Mouse (Mus musculus): ENCODE measurements around the gene Slc25a24. TPM values are rescaled to one million over a fixed set of nuclear protein-coding genes. Genes with fewer than 3 reads are reported as not detected.
A peak's percentile ranks its signal among the peaks of the same experiment; 100 is the strongest.

Gene Slc25a24
- 1 to 10 TPM; 3.7 to 4.0 TPM for total RNA-seq (2021)
- long read RNA-seq, experiment 1, partial matches to known transcripts: 0 of 1 reads
- long read RNA-seq, experiment 1, other reads (novel, unspliced or antisense): 1 of 1 reads
- long read RNA-seq, experiment 2: 0 reads

DNA sequence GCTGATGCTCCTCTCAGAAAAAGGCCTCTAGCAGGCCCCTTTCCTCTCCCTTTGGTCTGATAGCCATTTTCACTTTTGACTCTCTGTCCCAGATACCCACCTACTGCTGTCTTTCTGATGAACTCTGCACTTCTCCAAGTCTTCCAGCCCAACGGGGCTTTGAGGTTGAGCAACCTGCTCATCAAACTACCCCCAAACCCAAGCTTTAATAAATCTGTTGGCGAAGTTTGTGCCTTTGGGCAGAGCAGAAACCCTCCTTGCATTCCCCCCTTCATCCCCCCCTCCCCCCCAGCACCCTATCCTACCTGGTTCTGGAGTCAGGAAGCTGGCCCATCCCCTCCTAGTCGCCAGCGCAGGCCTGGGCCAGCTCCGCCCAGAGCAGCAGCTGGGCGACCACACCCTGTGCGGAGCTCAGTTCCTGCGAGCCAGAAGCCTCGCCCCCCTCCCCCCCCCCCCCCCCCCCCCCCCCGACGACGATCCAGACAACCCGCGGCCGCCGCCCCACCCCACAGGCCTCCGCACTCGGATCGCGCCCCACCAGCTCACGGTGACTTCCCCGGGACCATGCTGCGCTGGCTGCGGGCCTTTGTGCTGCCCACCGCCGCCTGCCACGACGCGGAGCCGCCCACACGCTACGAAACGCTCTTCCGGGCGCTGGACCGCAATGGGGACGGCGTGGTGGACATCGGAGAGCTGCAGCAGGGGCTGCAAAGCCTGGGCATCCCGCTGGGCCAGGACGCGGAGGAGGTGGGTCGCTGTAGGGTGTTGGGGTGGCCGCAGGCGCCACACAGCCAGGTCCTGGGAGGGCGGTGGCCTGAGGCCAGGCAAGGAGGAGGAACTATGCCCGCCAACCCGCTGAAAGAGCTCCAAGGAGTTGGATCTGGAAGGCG lies at the start of gene Slc25a24:
Slc25a24 (plus strand) TSS at position 509 of the 890 bp plus-strand sequence.
- peak; percentile 54 for DNase-seq

- no peak for DNase-seq
These were observed 42.8 kb upstream of the Slc25a24 start, which contains the start of gene Slc25a54 for GRCm38 (mm10) chr3:109080169-109080568. Gene Slc25a54, plus strand, starts transcription at chr3:109080469.

GRCm38 (mm10) chr3:109084418-109084817 lies 38.5 kb upstream of the Slc25a24 start:
- DNase-seq: no peak

DNA sequence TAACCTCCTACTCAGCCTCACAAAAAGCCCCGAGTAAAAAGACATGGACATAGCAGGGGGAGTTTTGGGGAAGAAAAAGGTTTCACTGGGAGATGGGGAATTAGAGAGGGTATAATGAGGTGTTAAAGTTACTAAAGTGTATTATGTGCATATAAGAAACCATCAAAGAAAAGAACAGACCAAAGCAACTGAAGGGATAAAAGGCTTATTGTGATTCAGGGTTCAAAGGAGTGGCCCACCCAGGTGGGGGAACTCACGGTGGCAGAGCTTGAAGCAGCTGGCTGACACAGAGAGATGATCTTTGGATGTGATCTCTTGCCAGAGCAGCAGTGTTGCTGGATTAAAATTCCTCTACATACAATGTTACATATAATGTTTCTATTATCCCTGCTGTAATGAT lies 34.5 kb upstream of the Slc25a24 start:
- DNase-seq: no peak

GRCm38 (mm10) chr3:109104702-109105101 lies 18.2 kb upstream of the Slc25a24 start:
- no peak for DNase-seq

GRCm38 (mm10) chr3:109117136-109117535 lies 5.8 kb upstream of the Slc25a24 start:
- DNase-seq: no peak

DNA sequence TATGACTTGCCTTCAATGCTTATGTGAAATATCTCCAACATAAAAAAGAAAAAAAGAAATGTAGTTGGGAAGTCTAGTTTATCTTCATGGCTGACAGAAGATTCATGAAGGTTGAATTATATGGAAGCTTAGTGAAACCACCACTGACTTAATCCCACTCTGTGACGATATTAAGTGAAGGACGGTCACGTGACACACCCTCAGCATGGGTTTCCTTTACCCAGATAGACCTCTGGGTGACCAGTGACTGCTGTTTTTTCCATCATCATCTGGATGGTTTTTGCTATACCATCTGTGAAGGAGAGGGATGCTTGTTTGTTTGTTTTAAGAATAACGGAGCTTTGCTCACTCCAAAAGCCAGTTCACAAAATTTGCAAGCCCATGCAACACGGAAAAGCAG lies 3.4 kb upstream of the Slc25a24 start:
- no peak for DNase-seq

GRCm38 (mm10) chr3:109119973-109120372 lies 3.0 kb upstream of the Slc25a24 start:
- no peak for DNase-seq

GRCm38 (mm10) chr3:109123531-109123981 lies 607 bp downstream of the Slc25a24 start:
- DNase-seq: peak; percentile 40

DNA sequence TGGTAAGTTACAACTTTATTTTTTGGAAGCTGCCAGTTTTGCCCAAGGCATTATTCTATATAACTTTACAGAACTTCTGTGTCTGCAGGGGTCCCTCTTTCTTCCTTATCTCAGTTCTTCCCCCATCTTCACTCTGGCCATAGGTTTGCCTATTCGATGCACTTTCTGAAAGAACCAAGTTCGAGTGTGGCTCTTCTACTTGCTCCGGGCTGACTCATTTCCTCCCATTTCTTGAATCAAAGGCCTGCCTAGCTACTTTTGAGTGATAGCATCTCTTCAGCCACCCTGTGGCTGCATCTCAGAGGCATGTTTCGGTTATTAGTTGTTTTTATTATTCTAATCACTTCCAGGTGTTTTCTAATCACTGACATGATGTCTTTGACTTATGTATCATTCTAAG lies 1.1 kb downstream of the Slc25a24 start:
- DNase-seq: no peak

DNA sequence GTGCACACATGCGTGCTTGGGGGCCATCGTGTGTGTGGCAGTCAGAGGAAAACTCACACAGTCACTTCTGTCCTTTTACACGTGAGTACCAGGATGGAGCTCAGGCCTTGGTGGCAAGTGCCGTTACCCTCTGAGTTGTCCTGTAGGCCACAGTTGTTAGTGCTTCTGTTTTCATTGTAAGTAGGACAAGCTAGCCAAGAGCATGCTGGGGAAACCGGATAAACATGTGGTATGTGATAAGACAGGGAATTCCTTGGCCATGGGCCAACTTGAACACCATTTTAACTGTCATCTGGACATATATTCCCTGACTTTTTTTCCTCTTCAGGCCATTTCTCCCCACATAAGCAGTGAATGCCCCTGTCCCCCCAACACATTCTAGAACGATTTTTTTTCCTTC lies 2.6 kb downstream of the Slc25a24 start:
- DNase-seq: no peak

- DNase-seq: no peak
These were observed 6.8 kb downstream of the Slc25a24 start for GRCm38 (mm10) chr3:109129768-109130167.

DNA sequence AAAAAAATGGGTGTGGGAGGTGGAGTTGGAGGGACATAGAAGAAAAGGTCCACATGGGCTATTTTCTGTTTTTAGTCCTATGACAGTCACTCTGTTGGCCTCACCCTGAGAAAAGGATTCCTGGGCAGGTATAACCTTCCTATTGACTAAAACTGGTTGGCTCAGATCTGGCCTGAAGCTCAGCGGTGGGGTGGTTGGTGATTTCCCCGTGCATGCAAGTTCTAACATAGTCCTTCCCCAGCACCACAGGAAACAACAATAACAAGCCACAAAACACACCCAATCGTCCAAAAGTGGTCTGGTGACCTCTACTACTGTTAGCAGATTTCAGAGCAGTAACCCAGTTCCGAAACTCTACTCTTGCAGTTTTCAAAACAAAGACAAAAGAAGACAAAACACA lies 10.0 kb downstream of the Slc25a24 start:
- DNase-seq: no peak

GRCm38 (mm10) chr3:109134036-109134435 lies 11.1 kb downstream of the Slc25a24 start:
- no peak for DNase-seq

DNA sequence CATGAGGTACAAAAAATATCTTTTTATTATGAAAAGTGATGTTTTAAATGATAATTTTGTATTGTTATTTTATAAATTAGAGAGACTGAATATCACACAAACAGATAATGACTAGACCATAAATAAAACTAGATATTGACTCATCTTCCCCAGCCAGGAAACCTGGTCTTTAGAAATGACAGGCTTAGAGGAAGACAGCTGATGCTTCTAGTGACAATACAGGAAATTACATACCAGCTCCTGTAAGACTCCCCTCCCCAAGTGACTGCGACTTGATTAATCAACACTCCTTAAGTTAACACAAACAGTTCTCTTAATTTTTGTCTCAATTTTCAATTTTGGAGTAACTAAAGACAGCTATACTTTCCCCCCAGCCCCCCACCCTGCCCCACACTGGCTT lies 12.4 kb downstream of the Slc25a24 start:
- no peak for DNase-seq

GRCm38 (mm10) chr3:109152561-109152960 lies 29.6 kb downstream of the Slc25a24 start:
- no peak for DNase-seq

DNA sequence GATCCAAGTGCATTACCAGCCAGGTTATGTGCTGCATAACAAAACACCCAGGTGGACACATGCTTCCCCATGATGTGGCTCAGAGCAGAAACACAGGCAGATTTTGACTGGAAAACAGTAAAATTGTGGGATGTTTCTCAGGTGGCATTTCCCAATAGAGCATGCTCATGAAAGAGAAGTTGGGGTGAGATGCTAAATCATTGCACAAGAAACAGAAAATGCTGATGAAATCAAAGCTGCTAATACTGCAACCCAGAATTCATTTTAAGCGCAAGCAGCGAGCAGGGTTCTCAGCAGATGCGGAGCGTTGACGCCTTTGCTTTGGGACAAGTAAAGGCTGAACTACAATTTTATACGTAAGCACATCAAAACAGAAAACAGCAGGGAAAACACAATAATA lies 30.5 kb downstream of the Slc25a24 start:
- DNase-seq: no peak

DNA sequence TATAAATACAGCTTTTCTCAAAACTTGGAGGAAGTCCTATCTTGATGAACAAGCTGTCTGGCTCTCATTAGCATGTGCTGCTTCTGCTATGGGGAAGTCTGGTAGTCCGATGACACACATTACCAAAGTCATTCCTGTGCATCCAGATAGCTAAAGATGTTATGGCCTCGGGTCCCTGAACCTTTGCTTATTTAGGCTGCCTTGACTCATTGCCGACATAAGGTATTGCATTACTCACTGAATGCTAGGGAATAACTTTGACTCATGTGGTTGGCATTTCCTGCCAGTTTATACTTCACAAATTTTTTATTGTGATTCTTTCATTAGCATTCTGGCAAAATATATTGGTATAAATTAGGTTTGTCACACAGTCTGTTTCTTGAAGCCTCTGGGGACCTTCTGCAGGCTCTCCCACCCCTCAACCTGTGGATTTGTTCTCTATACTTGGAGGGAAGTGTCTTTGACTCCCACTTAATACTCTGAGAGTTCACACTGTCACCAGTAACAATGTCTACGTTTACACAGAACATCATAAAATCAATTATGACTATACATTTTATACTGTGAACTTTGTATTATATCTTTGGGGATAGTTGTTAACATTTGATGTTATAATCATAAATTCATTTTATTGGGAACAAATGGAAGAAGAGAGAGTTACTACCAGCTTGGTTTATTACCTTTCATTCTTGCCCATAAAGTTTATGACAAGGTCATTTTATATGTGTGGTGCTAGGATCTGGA lies 33.1 kb downstream of the Slc25a24 start:
- DNase-seq: no peak

- no peak for DNase-seq
These were observed 34.5 kb downstream of the Slc25a24 start for GRCm38 (mm10) chr3:109157481-109157880.

DNA sequence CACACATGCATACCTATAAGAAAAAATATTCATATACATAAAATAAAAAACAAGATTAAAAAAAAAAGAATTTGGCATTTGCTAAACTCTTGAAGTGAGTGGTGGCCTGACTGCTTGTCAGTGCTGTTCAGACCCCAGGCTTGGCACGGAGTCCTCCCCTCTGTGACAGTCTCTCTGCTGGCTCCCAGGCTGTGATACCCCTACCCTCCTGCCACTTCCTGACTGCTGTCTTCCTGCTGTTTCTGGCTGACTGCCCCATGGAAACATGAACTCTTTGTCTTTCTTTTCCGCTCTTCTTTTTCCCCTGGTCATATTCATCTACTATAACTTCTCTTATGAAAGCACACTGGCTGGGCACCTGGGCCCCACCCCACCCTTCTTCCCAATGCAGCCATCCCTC lies 41.1 kb downstream of the Slc25a24 start:
- no peak for DNase-seq

- no peak for DNase-seq
These were observed 41.7 kb downstream of the Slc25a24 start for GRCm38 (mm10) chr3:109164644-109165043.

GRCm38 (mm10) chr3:109165214-109165829 lies 42.4 kb downstream of the Slc25a24 start:
- no peak for DNase-seq

Measured in gastrocnemius, postnatal 25 days (tissue).